Mouse (Mus musculus) hindbrain, embryonic 15.5 days (tissue): Measurements from ENCODE around the gene Gnaq. TPM values are rescaled to one million over a fixed set of nuclear protein-coding genes. Genes with fewer than 3 reads are reported as not detected.
"Not testable (repeated sequence)": the region's sequence is repeated elsewhere in the genome, so short reads cannot be mapped to it uniquely, and the experiment has no call there.

Experiments
- ATAC-seq: fragments of 200-750 bp; cut with Nextera tagmentation; 2 replicates; pipeline ENCODE4 v1.8.0; 2017; ENCODE audit warnings: low read depth, moderate number of reproducible peaks, moderate TSS enrichment; ENCODE audit not compliant: low FRiP score
- H3K27ac ChIP-seq: fragments of 300-500 bp; sonication (generic); replicated peaks from 2 replicates; pipeline ENCODE4 v1.5.1; 2015; ENCODE audit warnings: mild to moderate bottlenecking, inconsistent platforms
- H3K27me3 ChIP-seq: fragments of 300-500 bp; sonication (generic); 2 replicates; pipeline ENCODE4 v1.6.1; 2015; ENCODE audit warnings: control low read depth, inconsistent platforms
- H3K36me3 ChIP-seq: fragments of 300-500 bp; sonication (generic); 2 replicates; pipeline ENCODE4 v1.6.1; 2015; ENCODE audit warnings: control low read depth, inconsistent platforms
- H3K4me1 ChIP-seq: fragments of 300-500 bp; sonication (generic); replicated peaks from 2 replicates; pipeline ENCODE4 v1.6.1; 2015; ENCODE audit warnings: control low read depth, inconsistent platforms
- H3K4me2 ChIP-seq: fragments of 300-500 bp; sonication (generic); 2 replicates; pipeline ENCODE4 v1.6.1; 2015; ENCODE audit warnings: moderate library complexity, mild to moderate bottlenecking, inconsistent platforms
- H3K4me3 ChIP-seq: fragments of 300-500 bp; sonication (generic); 2 replicates; pipeline ENCODE4 v1.5.1; 2015; ENCODE audit warnings: mild to moderate bottlenecking, inconsistent platforms
- H3K9ac ChIP-seq: fragments of 300-500 bp; sonication (generic); 2 replicates; pipeline ENCODE4 v1.6.1; 2015; ENCODE audit warnings: inconsistent platforms
- H3K9me3 ChIP-seq: fragments of 300-500 bp; sonication (generic); 2 replicates; pipeline ENCODE4 v1.6.1; 2016; ENCODE audit warnings: control low read depth, inconsistent platforms
- WGBS: fragments of 180-500 bp; shearing (Covaris S2); methylation state at CpG from one replicate; pipeline ENCODE4 v1.1.7; 2015; 5-methylcytosine and 5-hydroxymethylcytosine counted together
- polyA plus RNA-seq: library from polyadenylated mRNA; unstranded; fragments of >200 nt; fragmentation: Nextera tagmentation; extraction: Ambion mirVana; gene quantifications from 2 replicates; pipeline ENCODE4 v1.2.1, GENCODE M21; 2015

Gene Gnaq
- polyA plus RNA-seq, 1 experiment from 2014 or later, result 102 TPM

DNA sequence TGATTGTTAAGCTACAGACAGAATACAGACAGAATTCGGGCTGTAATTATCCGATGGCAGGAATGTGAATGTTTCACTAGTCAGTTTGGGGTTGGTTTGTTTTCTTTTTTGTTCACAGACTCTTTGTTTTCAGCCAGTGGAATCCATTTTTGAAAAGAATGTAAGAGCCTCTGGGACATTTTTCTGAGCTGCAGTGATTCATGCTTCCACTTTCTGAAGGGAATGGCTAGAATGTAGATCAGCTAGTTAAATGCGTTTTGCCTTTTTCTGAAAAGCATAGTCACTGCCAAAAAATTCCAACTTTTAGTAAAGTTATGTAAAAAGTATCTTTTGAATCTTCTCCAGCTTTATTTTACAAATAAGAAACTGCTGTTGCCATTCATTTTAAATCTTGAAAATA is 118.3 kb downstream of the Gnaq start:
- Histone ChIP-seq H3K9ac (no peak overlapping the region), H3K27ac (0 out of 2 replicates have a peak overlapping the region, but pooled peaks have one; percentile 29), H3K4me1 (peaks cover 43% of the 10 kb centered on the region), H3K36me3 (no peaks in the 10 kb centered on the region), H3K9me3 (no peaks in the 10 kb centered on the region), H3K27me3 (no peaks in the 10 kb centered on the region), H3K4me3 (no peak overlapping the region), H3K4me2 (no peak overlapping the region)
- WGBS, result 40% methylated on average over 3 of the region's 3 CpGs
- ATAC-seq, result no peak

DNA sequence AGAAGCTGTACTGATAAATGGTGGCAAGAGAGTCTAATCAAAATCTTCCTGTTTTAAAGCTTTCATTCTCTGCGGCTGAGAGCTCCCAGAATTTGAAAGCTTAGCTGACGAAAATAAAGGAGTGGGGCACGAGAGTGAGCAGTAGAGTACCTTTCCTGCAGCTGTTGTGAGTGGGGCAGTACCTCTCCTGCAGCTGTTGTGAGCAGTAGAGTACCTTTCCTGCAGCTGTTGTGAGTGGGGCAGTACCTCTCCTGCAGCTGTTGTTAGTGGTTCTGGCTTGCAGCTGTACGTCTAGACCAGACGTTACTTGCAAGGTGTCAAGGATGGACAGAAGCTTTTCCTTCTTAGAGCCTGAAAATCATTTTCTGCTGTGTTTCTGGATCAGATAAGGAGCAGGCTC is 119.2 kb downstream of the Gnaq start:
- Histone ChIP-seq H3K27me3 (no peaks in the 10 kb centered on the region), H3K9ac (no peak overlapping the region), H3K9me3 (no peaks in the 10 kb centered on the region), H3K36me3 (no peaks in the 10 kb centered on the region), H3K27ac (no peak overlapping the region), H3K4me1 (peaks cover 43% of the 10 kb centered on the region), H3K4me2 (no peak overlapping the region), H3K4me3 (no peak overlapping the region)
- no peak for ATAC-seq
- 61% methylated on average over 5 of the region's 5 CpGs for whole genome bisulfite sequencing

DNA sequence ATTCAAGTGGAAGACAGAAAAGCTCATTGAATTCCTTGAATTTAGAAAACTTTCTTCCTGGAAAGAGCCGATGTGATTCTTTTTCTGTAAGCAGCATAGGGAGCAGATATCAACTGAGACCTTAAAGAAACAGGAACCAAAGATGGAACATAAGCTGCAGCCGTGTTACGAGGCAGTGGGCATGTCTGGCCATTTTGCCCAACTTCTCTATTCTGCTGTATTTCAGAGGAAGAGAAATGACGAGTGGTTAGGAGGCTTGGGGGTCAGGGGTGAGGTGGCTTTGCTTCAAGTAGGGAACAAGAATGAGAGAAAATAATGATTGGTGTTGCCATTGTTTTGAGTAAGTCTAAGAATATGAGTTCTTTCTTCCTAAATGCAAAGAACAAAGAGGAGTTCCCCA is 120.1 kb downstream of the Gnaq start:
- WGBS, result 75% methylated on average over 4 of the region's 4 CpGs
- H3K4me2 ChIP-seq, result no peak overlapping the region
- H3K9ac ChIP-seq, result no peak overlapping the region
- no peak overlapping the region for H3K4me3 ChIP-seq
- H3K4me1 ChIP-seq, result peaks cover 39% of the 10 kb centered on the region
- no peaks in the 10 kb centered on the region for H3K9me3 ChIP-seq
- H3K27ac ChIP-seq, result no peak overlapping the region
- H3K27me3 ChIP-seq, result no peaks in the 10 kb centered on the region
- ATAC-seq, result no peak
- H3K36me3 ChIP-seq, result no peaks in the 10 kb centered on the region

DNA sequence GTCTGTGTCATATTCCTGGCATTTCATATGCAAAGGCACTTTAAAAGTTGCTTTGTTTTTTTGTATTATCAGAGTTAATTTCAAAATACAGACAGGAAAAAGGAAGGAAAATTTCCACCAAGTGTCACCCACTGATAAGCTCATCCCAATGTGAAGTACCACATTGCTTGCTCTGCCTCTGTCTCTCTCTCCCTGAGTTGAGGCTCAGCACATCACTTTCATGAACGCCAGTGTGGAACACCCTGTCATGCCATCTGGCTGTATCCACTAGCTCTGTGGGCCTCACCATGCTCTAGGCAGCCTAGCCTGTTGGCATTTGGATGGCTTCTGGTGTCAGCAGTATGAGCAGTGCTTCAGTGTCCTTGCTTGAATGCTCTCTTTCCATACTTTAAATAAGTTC is 122.2 kb downstream of the Gnaq start:
- no peak overlapping the region for H3K4me3 ChIP-seq
- peaks cover 40% of the 10 kb centered on the region for H3K4me1 ChIP-seq
- H3K36me3 ChIP-seq, result no peaks in the 10 kb centered on the region
- no peak overlapping the region for H3K4me2 ChIP-seq
- H3K27me3 ChIP-seq, result no peaks in the 10 kb centered on the region
- H3K9me3 ChIP-seq, result no peaks in the 10 kb centered on the region
- WGBS, result 79% methylated on average over 1 of the region's 1 CpGs
- no peak for ATAC-seq
- H3K27ac ChIP-seq, result no peak overlapping the region
- no peak overlapping the region for H3K9ac ChIP-seq

DNA sequence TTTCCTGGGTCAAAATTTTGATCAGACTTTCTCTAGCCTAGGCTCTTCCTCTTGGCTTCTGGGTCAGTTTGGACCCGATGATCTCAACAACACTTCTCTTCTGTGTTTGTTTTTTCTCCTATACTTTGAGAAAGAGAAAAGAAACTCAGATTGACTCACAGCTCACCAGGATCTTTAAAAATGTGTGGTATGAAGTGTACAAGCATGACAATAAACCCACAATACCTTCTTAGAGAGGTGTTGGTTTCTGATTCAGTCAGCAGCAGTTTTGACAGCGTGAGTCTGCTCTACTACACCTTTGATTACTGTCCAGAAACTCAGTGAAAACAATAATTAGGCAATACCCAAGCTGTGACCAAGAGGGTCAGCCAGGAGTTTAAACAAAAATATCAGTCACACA is 122.7 kb downstream of the Gnaq start:
- H3K9ac ChIP-seq, result no peak overlapping the region
- H3K27ac ChIP-seq, result no peak overlapping the region
- no peaks in the 10 kb centered on the region for H3K9me3 ChIP-seq
- no peak overlapping the region for H3K4me2 ChIP-seq
- H3K27me3 ChIP-seq, result no peaks in the 10 kb centered on the region
- no peak overlapping the region for H3K4me3 ChIP-seq
- WGBS, result 81% methylated on average over 2 of the region's 2 CpGs
- H3K36me3 ChIP-seq, result no peaks in the 10 kb centered on the region
- ATAC-seq, result no peak
- peaks cover 40% of the 10 kb centered on the region for H3K4me1 ChIP-seq

DNA sequence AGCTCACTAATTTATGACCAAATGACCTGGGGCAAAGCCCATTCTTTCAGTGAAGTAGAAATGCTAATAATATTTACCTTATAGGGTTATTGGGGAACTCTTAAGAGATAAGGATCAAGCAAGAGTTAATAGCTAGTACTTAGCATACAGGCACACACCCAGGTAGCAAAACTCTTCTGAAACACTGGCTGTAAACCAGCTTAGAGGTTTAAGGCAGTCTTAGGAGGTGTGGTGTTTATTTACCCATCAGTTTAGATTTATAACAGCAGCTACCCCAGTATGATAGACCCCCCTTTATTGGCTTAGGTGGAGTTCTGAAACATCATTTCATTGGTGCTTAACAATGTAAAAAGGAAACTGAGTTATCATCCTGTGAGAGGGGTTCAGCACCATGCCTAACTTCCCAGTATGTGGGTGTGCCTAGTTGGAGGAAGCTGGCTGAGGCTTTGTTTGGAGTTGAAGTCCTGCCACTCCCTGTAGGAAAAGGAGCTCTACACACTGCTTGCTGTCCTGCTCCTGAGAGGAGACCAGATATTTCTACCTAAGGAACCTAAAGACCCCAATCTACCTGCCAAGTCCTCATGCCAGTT is 126.2 kb downstream of the Gnaq start:
- Histone ChIP-seq H3K36me3 (no peaks in the 10 kb centered on the region), H3K27me3 (no peaks in the 10 kb centered on the region)
- no peak for ATAC-seq

DNA sequence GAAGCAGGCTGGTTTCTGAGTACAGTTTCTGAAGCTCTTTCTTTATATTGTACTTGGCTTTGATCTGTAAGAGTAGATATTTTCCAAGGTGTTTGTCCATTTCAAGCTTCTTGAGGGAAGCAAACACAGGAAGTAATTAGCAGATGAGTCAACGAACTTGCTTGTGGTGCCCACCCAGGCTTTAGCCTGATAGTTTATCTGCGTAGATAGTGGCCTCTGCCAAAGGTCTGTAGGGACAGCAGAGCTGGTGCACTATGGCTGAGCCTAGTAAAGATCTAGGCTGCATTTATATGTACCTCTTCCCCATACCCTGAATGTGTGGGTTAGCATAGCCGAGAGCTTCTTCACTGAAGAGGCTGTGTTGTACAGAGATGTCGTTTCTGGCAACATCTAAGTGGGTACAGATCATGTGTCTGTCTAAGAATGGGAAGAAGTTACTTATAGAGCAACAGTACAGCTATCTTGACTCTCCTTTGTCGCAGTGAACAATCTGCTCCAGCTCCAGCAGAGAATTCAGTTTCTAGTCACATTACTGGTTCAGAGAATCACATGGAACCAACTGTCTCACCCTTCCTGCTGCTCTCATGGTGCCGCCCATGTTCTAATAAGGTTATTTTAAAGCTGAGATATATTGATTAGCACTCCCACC is 127.3 kb downstream of the Gnaq start:
- 93% methylated on average over 6 of the region's 6 CpGs for WGBS
- Histone ChIP-seq H3K9ac (no peak overlapping the region), H3K4me2 (no peak overlapping the region), H3K4me3 (no peak overlapping the region), H3K27ac (no peak overlapping the region), H3K27me3 (no peaks in the 10 kb centered on the region), H3K4me1 (peaks cover 15% of the 10 kb centered on the region), H3K9me3 (no peaks in the 10 kb centered on the region), H3K36me3 (no peaks in the 10 kb centered on the region)
- no peak for ATAC-seq

More for the DNA sequence above, 126.2 kb downstream of the Gnaq start:
- Histone ChIP-seq H3K27ac (no peak overlapping the region), H3K9me3 (no peaks in the 10 kb centered on the region), H3K9ac (no peak overlapping the region), H3K4me1 (peaks cover 19% of the 10 kb centered on the region), H3K4me3 (no peak overlapping the region), H3K4me2 (no peak overlapping the region)

DNA sequence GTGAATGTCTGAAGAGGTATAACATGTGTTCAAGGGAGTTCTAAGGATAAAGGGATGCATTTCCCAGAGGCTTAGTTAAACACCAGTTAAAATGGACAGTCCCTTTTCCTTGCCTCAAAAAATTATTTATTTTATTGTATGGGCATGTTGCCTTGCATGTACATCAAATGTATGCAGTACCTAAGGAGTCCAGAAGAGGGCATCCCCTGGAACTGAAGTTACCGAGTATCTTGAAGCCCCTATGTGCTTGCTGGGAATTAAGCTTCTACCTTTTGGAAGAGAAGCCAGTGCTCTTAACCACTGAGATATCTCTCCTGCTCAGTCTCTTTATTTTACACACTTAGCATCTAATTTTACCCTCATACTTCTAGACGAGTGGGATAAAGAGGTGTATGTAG is 127.8 kb downstream of the Gnaq start:
- no peak for ATAC-seq
- WGBS, result 74% methylated on average over 2 of the region's 2 CpGs

DNA sequence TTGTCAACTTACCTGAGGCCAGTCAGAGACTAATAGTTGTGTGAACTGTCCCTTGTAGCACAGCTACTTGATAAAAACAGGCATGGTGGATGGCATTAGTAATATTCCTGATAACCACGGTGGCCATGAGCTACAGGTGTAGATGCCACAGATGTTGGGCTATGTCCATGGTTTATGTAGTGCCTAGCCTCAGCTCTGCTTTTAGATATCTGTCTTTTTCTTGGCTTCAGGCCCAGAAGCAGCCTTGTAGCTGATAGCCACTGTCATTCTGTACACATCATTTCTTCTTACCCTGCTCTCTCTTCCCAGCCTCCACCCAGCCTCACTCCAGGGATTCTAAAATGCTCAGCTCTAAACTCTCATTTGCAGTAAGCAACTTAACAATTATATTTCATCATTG is 128.3 kb downstream of the Gnaq start:
- H3K4me2 ChIP-seq, result no peak overlapping the region
- WGBS, result 83% methylated on average over 1 of the region's 1 CpGs
- 0 out of 2 replicates have a peak, but pooled peaks have one; percentile 15 for ATAC-seq

More for the DNA sequence above, 127.8 kb downstream of the Gnaq start:
- peaks cover 15% of the 10 kb centered on the region for H3K4me1 ChIP-seq
- no peak overlapping the region for H3K4me2 ChIP-seq
- H3K36me3 ChIP-seq, result no peaks in the 10 kb centered on the region
- no peak overlapping the region for H3K27ac ChIP-seq
- no peaks in the 10 kb centered on the region for H3K9me3 ChIP-seq
- H3K9ac ChIP-seq, result no peak overlapping the region
- H3K4me3 ChIP-seq, result no peak overlapping the region
- H3K27me3 ChIP-seq, result no peaks in the 10 kb centered on the region

DNA sequence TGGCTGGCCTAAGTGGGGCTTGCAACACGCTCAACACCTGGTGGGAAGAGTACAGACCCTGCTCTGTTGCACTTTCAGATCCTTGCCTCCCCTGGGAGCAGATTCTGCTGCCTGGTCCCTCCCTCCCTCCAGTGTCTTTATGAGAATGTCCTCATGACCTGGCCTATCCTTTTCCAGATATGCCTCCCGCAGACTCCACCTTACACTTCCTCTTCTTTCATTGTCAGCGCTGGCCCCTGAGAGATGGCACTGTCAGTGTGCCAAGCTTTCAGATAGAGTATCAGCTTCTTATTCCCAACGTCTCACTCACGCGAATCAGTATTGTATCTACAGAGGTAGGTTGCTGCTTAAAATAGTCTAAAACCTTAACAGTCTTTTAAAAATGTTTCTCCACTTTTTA is 129.0 kb downstream of the Gnaq start:
- Histone ChIP-seq H3K9ac (no peak overlapping the region), H3K9me3 (no peaks in the 10 kb centered on the region), H3K27ac (0 out of 2 replicates have a peak overlapping the region, but pooled peaks have one; percentile 15), H3K4me3 (no peak overlapping the region), H3K4me2 (no peak overlapping the region), H3K4me1 (peaks cover 15% of the 10 kb centered on the region), H3K27me3 (no peaks in the 10 kb centered on the region), H3K36me3 (no peaks in the 10 kb centered on the region)
- no peak for ATAC-seq
- WGBS, result 85% methylated on average over 6 of the region's 6 CpGs

More for the DNA sequence above, 128.3 kb downstream of the Gnaq start:
- Histone ChIP-seq H3K9ac (no peak overlapping the region), H3K36me3 (no peaks in the 10 kb centered on the region), H3K27me3 (no peaks in the 10 kb centered on the region), H3K4me3 (no peak overlapping the region), H3K9me3 (no peaks in the 10 kb centered on the region), H3K4me1 (peaks cover 15% of the 10 kb centered on the region), H3K27ac (no peak overlapping the region)

DNA sequence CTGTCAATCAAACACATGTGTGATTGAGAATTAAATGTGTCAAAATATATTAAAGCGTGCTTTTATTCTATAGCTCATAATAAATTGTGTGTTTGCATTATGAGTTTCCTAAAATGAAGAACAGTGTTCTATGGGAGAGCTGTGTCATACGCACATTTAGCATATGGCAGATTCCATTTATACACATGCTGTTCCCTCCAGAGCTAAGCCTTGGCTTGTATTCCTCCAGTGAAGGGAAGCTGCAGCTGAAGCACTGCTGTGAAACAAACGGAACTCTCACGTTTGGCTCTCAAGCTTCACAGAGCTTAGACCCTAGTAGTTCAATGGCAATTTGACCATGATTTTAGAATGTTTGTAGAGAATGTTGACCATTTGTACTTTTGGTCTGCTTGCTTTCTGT is 129.7 kb downstream of the Gnaq start:
- no peaks in the 10 kb centered on the region for H3K9me3 ChIP-seq
- 86% methylated on average over 4 of the region's 4 CpGs for WGBS
- H3K27ac ChIP-seq, result no peak overlapping the region
- peaks cover 15% of the 10 kb centered on the region for H3K4me1 ChIP-seq
- no peak overlapping the region for H3K4me2 ChIP-seq
- ATAC-seq, result no peak
- H3K4me3 ChIP-seq, result no peak overlapping the region
- H3K36me3 ChIP-seq, result no peaks in the 10 kb centered on the region
- H3K27me3 ChIP-seq, result no peaks in the 10 kb centered on the region
- no peak overlapping the region for H3K9ac ChIP-seq

DNA sequence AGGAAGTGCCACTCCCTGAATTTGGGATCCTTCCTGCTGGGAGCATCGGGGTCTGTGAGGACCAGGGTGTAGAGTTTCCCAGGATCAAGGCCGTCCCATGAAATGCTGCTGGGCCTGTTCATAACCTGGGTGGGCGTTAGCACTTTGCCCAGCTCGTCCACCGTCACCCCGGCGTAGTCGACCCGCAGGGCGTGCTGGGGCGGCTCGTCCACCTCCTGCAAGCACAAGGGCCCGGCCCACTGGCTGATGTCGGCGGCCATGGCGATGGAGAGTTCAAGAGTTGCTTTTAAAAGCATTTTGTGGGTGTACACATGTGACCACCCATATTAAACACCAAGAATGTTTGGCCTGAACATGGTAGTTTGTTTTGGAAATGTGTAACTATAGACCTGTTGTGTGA is 134.7 kb downstream of the Gnaq start:
- not testable (repeated sequence) for H3K4me2 ChIP-seq, H3K4me3 ChIP-seq, H3K27me3 ChIP-seq, H3K9me3 ChIP-seq, H3K4me1 ChIP-seq, H3K9ac ChIP-seq, H3K27ac ChIP-seq, H3K36me3 ChIP-seq
- ATAC-seq, result peak; percentile 17; the same call in 1 of the 2 replicates
- 92% methylated on average over 11 of the region's 16 CpGs for WGBS

DNA sequence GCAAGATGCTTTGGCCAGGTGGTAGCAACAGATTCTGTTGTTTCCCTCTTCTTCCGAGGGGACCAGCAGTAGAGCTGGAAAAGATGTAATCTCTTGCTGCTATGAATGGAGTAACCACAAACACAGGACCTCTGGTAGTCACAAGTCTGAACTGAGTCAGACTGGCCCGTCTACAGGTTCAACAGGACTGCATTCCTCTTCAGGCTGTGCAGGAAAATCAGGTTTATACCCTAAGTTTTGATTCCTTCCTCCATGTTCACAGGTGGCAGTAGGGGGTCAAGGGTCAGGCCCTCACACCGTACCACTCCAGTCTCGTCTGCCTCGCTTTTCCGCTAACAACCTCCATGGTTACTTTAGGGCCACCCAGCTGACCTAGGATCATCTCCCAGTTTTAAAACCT is 137.6 kb downstream of the Gnaq start:
- Histone ChIP-seq H3K36me3 (no peaks in the 10 kb centered on the region), H3K9me3 (no peaks in the 10 kb centered on the region), H3K4me2 (no peak overlapping the region), H3K4me3 (no peak overlapping the region), H3K27me3 (no peaks in the 10 kb centered on the region), H3K27ac (no peak overlapping the region), H3K4me1 (peaks cover 5% of the 10 kb centered on the region; the same call in 1 of the 2 replicates), H3K9ac (no peak overlapping the region)
- ATAC-seq, result no peak
- 95% methylated on average over 6 of the region's 6 CpGs for WGBS
